Mouse (Mus musculus) heart, embryonic 12.5 days (tissue): Measurements from ENCODE around the gene Kif3a. TPM values are rescaled to one million over a fixed set of nuclear protein-coding genes. Genes with fewer than 3 reads are reported as not detected.
A peak's percentile ranks its signal among the peaks of the same experiment; 100 is the strongest.

Experiments used
- ATAC-seq: fragments of 200-750 bp; cut with Nextera tagmentation; 2 replicates; pipeline ENCODE4 v1.8.0; 2017; ENCODE audit warnings: moderate TSS enrichment, moderate library complexity; ENCODE audit not compliant: insufficient number of reproducible peaks, low FRiP score
- H3K27ac ChIP-seq: fragments of 300-500 bp; sonication (generic); 2 replicates; pipeline ENCODE4 v1.5.1; 2016; ENCODE audit warnings: mild to moderate bottlenecking, moderate library complexity; ENCODE audit not compliant: poor library complexity, severe bottlenecking
- H3K27me3 ChIP-seq: fragments of 300-500 bp; sonication (generic); replicated peaks from 2 replicates; pipeline ENCODE4 v1.6.1; 2016; ENCODE audit warnings: mild to moderate bottlenecking, moderate library complexity
- H3K36me3 ChIP-seq: fragments of 300-500 bp; sonication (generic); 2 replicates; pipeline ENCODE4 v1.6.1; 2016; ENCODE audit warnings: mild to moderate bottlenecking, moderate library complexity
- H3K4me1 ChIP-seq: fragments of 300-500 bp; sonication (generic); replicated peaks from 2 replicates; pipeline ENCODE4 v1.6.1; 2016; ENCODE audit warnings: mild to moderate bottlenecking
- H3K4me2 ChIP-seq: fragments of 300-500 bp; sonication (generic); 2 replicates; pipeline ENCODE4 v1.6.1; 2016; ENCODE audit warnings: mild to moderate bottlenecking, moderate library complexity
- H3K4me3 ChIP-seq: fragments of 300-500 bp; sonication (generic); 2 replicates; pipeline ENCODE4 v1.5.1; 2016; ENCODE audit warnings: mild to moderate bottlenecking
- H3K9ac ChIP-seq: fragments of 300-500 bp; sonication (generic); 2 replicates; pipeline ENCODE4 v1.6.1; 2016; ENCODE audit warnings: mild to moderate bottlenecking, moderate library complexity
- H3K9me3 ChIP-seq: fragments of 300-500 bp; sonication (generic); replicated peaks from 2 replicates; pipeline ENCODE4 v1.6.1; 2016; ENCODE audit warnings: mild to moderate bottlenecking, moderate library complexity
- WGBS: fragments of 180-500 bp; shearing (Covaris S2); methylation state at CpG from one replicate; pipeline ENCODE4 v1.1.7; 2016; 5-methylcytosine and 5-hydroxymethylcytosine counted together
- polyA plus RNA-seq: library from polyadenylated mRNA; unstranded; fragments of >200 nt; fragmentation: Nextera tagmentation; extraction: Ambion mirVana; gene quantifications from 2 replicates; pipeline ENCODE4 v1.2.1, GENCODE M21; 2016

The Kif3a gene
- polyA plus RNA-seq, 1 experiment from 2014 or later: 36.1 TPM

DNA sequence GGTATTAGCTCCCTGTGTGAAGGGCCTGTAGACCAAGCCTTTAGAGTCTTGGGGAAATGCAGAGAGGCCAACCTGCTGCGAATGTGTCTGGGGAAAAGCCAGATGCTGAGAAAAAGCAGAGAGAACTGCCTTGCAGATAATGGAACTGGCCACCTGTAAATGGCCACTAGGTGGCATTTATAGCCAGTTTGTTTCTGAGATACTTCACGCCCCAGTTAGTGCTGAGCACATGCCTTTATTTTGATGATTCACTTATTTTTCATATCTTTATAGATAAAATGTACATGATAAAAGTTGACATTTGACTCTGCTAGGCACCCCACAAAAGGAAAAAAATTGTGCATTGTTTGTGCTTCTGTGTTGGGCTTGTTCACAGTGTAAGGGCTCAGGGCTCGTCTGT, 17.7 kb downstream of the Kif3a start:
- 61% methylated on average over 3 of the region's 3 CpGs for WGBS
- H3K9ac ChIP-seq: no peak overlapping the region
- H3K27ac ChIP-seq: no peak overlapping the region
- H3K4me3 ChIP-seq: no peak overlapping the region
- no peak overlapping the region for H3K4me2 ChIP-seq
- peaks cover 3% of the 10 kb centered on the region for H3K4me1 ChIP-seq
- no peaks in the 10 kb centered on the region for H3K27me3 ChIP-seq
- no peaks in the 10 kb centered on the region for H3K9me3 ChIP-seq
- peaks cover 47% of the 10 kb centered on the region for H3K36me3 ChIP-seq
- no peak for ATAC-seq

DNA sequence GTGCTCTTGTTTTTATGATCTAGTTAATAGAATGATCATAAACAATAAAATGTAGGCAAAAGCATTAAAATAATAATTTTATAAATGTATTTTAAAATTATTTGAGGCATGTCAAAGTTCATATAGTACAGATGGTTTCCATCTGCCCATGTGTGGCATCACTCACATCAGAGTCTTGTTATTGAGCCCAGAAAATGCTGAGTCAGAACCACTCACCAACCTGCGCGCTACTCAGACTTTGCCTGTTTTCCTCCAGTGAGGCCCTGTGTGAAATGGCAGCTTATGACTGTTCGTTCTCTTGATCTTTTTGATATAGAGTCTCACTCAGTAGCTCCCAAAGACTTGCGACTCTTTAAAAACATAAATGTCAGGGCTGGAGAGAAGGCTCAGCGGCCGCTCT, 18.3 kb downstream of the Kif3a start:
- WGBS: 62% methylated on average over 6 of the region's 6 CpGs
- Histone ChIP-seq H3K27ac (no peak overlapping the region), H3K4me1 (peaks cover 3% of the 10 kb centered on the region), H3K4me2 (no peak overlapping the region), H3K4me3 (no peak overlapping the region), H3K27me3 (no peaks in the 10 kb centered on the region), H3K36me3 (peaks cover 41% of the 10 kb centered on the region), H3K9ac (no peak overlapping the region), H3K9me3 (no peaks in the 10 kb centered on the region)
- ATAC-seq: no peak

DNA sequence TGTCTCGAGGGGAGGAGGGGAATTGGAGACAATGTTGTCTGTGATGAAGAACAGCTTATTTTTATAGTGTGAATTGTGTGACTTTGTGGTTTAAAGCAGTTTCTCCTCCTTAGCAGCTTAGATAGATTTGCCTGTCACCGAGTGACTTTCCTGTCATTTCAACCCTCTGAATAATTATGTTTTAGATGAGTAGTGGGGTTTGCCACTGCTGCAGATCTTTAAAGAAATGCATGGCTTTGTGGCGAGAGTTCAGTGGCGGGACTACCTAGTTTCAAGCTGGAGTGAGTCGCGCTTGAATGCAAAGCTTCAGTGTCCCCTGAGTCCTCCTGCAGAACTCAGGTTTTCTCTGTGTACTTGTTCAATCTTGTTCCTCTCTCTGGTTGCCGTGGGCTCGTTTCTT, 21.1 kb downstream of the Kif3a start:
- Histone ChIP-seq H3K4me1 (peaks cover 3% of the 10 kb centered on the region), H3K9me3 (no peaks in the 10 kb centered on the region), H3K4me3 (no peak overlapping the region), H3K27ac (no peak overlapping the region), H3K36me3 (peaks cover 34% of the 10 kb centered on the region), H3K27me3 (no peaks in the 10 kb centered on the region), H3K4me2 (no peak overlapping the region), H3K9ac (no peak overlapping the region)
- 80% methylated on average over 8 of the region's 8 CpGs for WGBS
- ATAC-seq: no peak

GRCm38 (mm10) chr11:53590368-53590768, 23.2 kb downstream of the Kif3a start:
- peak overlapping the region; percentile 28 for H3K4me2 ChIP-seq
- H3K4me3 ChIP-seq: no peak overlapping the region
- no peak overlapping the region for H3K9ac ChIP-seq
- peaks cover 45% of the 10 kb centered on the region for H3K36me3 ChIP-seq
- peaks cover 3% of the 10 kb centered on the region for H3K4me1 ChIP-seq
- H3K9me3 ChIP-seq: no peaks in the 10 kb centered on the region
- H3K27ac ChIP-seq: no peak overlapping the region
- 40% methylated on average over 15 of the region's 15 CpGs for WGBS
- no peaks in the 10 kb centered on the region for H3K27me3 ChIP-seq
- no peak for ATAC-seq

DNA sequence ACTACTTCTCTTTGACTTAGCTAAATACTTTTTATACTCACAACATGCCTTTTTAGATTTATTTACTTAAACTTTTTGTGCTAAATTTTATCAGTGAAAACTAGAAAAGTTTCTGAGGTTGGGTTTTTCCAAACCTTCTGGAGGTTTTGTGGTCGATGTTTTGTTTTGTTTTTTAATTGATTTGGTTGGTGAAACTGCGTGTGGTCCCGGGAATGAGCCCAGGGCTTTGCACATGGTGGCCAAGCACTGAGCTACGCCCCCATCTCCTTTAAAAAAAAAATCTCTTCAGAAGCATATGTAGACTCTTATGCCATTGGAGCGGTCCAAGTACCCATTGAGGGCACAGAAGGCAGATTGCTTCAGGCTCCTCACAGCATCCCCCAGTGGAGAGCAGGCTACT, 23.9 kb downstream of the Kif3a start:
- WGBS: 87% methylated on average over 5 of the region's 5 CpGs

GRCm38 (mm10) chr11:53604983-53605382, 37.8 kb downstream of the Kif3a start:
- no peak for ATAC-seq
- Histone ChIP-seq H3K27me3 (no peaks in the 10 kb centered on the region), H3K4me3 (no peak overlapping the region), H3K27ac (no peak overlapping the region), H3K4me1 (peaks cover 13% of the 10 kb centered on the region), H3K4me2 (no peak overlapping the region), H3K9ac (no peak overlapping the region), H3K36me3 (peaks cover 15% of the 10 kb centered on the region; the same call in 1 of the 2 replicates), H3K9me3 (no peaks in the 10 kb centered on the region)
- 80% methylated on average over 3 of the region's 3 CpGs for WGBS

More for the DNA sequence above, 23.9 kb downstream of the Kif3a start:
- no peaks in the 10 kb centered on the region; the same call in 1 of the 2 replicates for H3K4me1 ChIP-seq
- no peak for ATAC-seq
- no peak overlapping the region for H3K27ac ChIP-seq
- no peaks in the 10 kb centered on the region for H3K9me3 ChIP-seq
- H3K36me3 ChIP-seq: peaks cover 47% of the 10 kb centered on the region
- H3K4me3 ChIP-seq: no peak overlapping the region
- H3K4me2 ChIP-seq: no peak overlapping the region
- H3K9ac ChIP-seq: no peak overlapping the region
- no peaks in the 10 kb centered on the region for H3K27me3 ChIP-seq

DNA sequence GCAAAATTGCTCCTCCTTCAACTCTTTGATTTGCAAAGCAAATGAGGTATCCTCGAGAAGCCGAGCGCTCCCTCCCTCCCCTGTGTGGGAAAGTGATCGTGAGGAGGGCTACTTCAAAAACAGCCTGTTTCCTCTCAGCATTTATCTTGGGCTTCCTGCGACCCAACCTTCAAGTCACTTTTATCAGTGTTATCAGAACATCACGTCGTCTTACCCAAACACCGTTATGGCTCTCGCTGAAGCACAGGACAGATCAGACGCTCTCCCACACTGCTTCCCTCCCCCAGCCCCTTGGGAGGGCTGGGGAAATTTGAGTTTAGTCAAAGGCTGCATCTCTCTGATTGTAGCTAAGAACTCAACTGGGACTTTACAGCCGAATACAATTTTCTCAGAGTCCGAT, 38.4 kb downstream of the Kif3a start:
- peaks cover 11% of the 10 kb centered on the region; the same call in 1 of the 2 replicates for H3K36me3 ChIP-seq
- peaks cover 13% of the 10 kb centered on the region for H3K4me1 ChIP-seq
- H3K9ac ChIP-seq: 0 out of 2 replicates have a peak overlapping the region, but pooled peaks have one; percentile 8
- H3K4me2 ChIP-seq: peak overlapping the region; percentile 56
- 5% methylated on average over 12 of the region's 12 CpGs for WGBS
- no peaks in the 10 kb centered on the region for H3K27me3 ChIP-seq
- no peak overlapping the region for H3K27ac ChIP-seq
- no peak for ATAC-seq
- H3K4me3 ChIP-seq: peak overlapping the region; percentile 17; the same call in 1 of the 2 replicates
- H3K9me3 ChIP-seq: no peaks in the 10 kb centered on the region

- Histone ChIP-seq H3K9me3 (no peaks in the 10 kb centered on the region), H3K9ac (no peak overlapping the region), H3K27ac (no peak overlapping the region), H3K36me3 (no peaks in the 10 kb centered on the region), H3K27me3 (no peaks in the 10 kb centered on the region), H3K4me1 (peaks cover 13% of the 10 kb centered on the region), H3K4me3 (no peak overlapping the region), H3K4me2 (no peak overlapping the region)
- WGBS: 79% methylated on average over 6 of the region's 6 CpGs
- ATAC-seq: no peak
These were observed 42.1 kb downstream of the Kif3a start for GRCm38 (mm10) chr11:53609231-53609630.

DNA sequence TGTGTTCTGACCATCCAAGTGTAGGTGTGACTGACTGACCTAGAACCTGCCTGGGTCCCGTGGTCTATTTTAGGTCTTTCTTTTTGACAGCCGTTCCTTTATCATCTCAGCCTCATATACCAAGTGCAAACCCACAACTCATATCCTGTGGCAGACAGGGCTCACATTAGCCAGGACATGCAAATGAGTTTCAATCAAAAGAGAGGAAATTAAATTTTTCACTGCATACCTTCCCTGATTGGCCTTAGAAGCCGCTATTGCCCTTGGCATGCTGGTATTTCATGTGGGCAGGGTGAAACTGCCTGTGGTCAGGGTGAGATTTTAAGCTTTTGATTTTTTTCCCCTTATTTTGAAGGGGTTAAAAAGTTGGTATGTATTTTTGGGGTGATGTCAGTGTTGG, 42.5 kb downstream of the Kif3a start:
- WGBS: 54% methylated on average over 3 of the region's 3 CpGs

GRCm38 (mm10) chr11:53615172-53615571, 48.0 kb downstream of the Kif3a start:
- Histone ChIP-seq H3K36me3 (no peaks in the 10 kb centered on the region), H3K27ac (no peak overlapping the region), H3K4me3 (no peak overlapping the region), H3K27me3 (no peaks in the 10 kb centered on the region), H3K4me1 (0 out of 2 replicates have a peak, but pooled peaks cover 4% of the 10 kb centered on the region), H3K4me2 (no peak overlapping the region), H3K9ac (no peak overlapping the region), H3K9me3 (no peaks in the 10 kb centered on the region)
- 62% methylated on average over 6 of the region's 6 CpGs for WGBS
- ATAC-seq: no peak

More for the DNA sequence above, 42.5 kb downstream of the Kif3a start:
- Histone ChIP-seq H3K4me2 (no peak overlapping the region), H3K9ac (no peak overlapping the region), H3K4me3 (no peak overlapping the region), H3K27ac (no peak overlapping the region), H3K27me3 (no peaks in the 10 kb centered on the region), H3K36me3 (no peaks in the 10 kb centered on the region), H3K9me3 (no peaks in the 10 kb centered on the region), H3K4me1 (peaks cover 13% of the 10 kb centered on the region)
- no peak for ATAC-seq

GRCm38 (mm10) chr11:53615575-53615974, 48.4 kb downstream of the Kif3a start:
- Histone ChIP-seq H3K4me3 (no peak overlapping the region), H3K9ac (no peak overlapping the region), H3K27me3 (no peaks in the 10 kb centered on the region), H3K9me3 (no peaks in the 10 kb centered on the region), H3K36me3 (no peaks in the 10 kb centered on the region), H3K4me1 (0 out of 2 replicates have a peak, but pooled peaks cover 4% of the 10 kb centered on the region), H3K4me2 (no peak overlapping the region), H3K27ac (no peak overlapping the region)
- 89% methylated on average over 8 of the region's 8 CpGs for WGBS
- no peak for ATAC-seq
